Mouse (Mus musculus) naive thymus-derived CD4-positive, alpha-beta T cell, adult 2 months (primary cell): ENCODE measurements around the gene Fbxl21.

ENCODE experiments used
- DNase-seq: peaks from one replicate; pipeline ENCODE4 v3.0.0-alpha.2; 2011; ENCODE audit warnings: low read depth

Fbxl21 gene

DNA sequence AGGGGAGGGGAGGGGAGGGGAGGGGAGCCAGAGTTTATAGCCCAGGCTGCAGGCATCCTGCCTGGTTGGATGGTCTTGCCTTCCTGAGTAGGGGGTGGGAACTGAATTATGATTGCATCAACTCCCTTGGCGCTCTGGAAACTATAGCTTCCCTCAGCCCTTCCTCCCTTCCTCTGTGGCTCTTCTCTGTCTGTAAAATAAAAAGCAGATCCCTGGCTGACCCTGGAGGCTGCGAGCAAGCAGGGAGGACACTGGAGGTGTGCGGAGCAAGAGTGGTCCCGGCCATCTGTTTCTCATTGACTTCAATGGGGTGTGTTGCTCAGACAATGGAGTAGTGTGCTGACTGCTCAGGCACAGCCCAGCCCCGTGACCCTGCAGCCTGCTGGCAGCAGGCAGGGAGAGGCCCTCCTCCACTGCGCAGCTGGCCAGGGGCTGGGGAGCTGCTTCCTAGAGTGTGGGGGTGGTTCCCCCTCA lies 59.7 kb downstream of the Fbxl21 start:
- no peak for DNase-seq

- DNase-seq, result no peak
Measured at GRCm38 (mm10) chr13:56582720-56583119, 60.4 kb downstream of the Fbxl21 start.

GRCm38 (mm10) chr13:56586046-56586445 lies 63.8 kb downstream of the Fbxl21 start:
- DNase-seq, result no peak
